Mouse (Mus musculus): ENCODE data around the gene Nxt1.

- TF ChIP-seq ZNF384 (IDR thresholded peaks at IDR 0.05; ENCODE audit: low read depth, low read length) (no peak), CHD2 (IDR thresholded peaks at IDR 0.05; ENCODE audit: low read depth, low read length) (peak; percentile 38; the same call in 1 of the 2 replicates), ZC3H11A (IDR thresholded peaks at IDR 0.05; ENCODE audit: borderline replicate concordance, low read depth, low read length) (no peak), HCFC1 (IDR thresholded peaks at IDR 0.05; ENCODE audit: borderline replicate concordance, insufficient read depth, low read length) (peak; percentile 66; the same call in 1 of the 2 replicates)
Measured at GRCm38 (mm10) chr2:148677801-148678200, 5.4 kb downstream of the Nxt1 start.

Data from ES-E14 (cell line).